Mouse (Mus musculus): ENCODE data around the gene Ccdc163.

DNA sequence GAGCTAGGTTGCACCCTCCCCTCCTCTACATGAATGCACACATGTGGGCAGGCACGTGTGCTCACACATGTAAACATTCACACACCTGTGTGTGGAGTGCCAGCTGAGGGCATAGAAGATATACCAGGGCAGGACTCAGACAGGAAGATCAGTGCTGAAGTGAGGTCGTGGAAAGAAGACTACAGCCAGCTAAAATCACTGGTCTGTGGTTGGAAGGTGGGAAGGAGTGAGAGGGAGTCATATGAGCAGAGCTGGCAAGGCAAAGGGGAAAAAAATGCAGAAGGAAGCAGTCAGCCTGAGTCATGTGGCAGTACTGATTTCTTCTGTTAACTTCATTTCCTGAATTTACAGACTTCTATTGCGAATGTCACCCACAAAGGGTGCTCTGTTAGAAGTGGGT lies 40.2 kb upstream of the Ccdc163 start:
- TF ChIP-seq RCOR1 (conservative IDR thresholded peaks at IDR 0.05; ENCODE audit: low read depth, low read length) (peak; percentile 47; the same call in 1 of the 2 replicates), POLR2A (IDR thresholded peaks at IDR 0.05; ENCODE audit: low read depth, low read length) (no peak), HCFC1 (IDR thresholded peaks at IDR 0.05; ENCODE audit: low read depth, low read length) (no peak), CHD1 (IDR thresholded peaks at IDR 0.05; ENCODE audit: low read depth, low read length) (no peak), CTCF (conservative IDR thresholded peaks at IDR 0.05 in 1 of 2, IDR thresholded peaks at IDR 0.05 in 1 of 2; ENCODE audit: low read depth in 2 of 2, low read length in 2 of 2) (no peak)
